17 mouse cellular contexts compared by ENCODE assay signal in genomic region chr11:93658719-93659118, GRCm38 (mm10).
"Had no signal": no experiment of that assay in that cellular context is flagged by ENCODE, and none has a peak within 500 bp of the region (broad histone marks: within the 10 kb centered on the region; RNA-seq: fewer than 3 reads in every experiment).

No protein-coding gene starts in this region.

- H3K9ac ChIP-seq: lung, embryonic 14.5 days; midbrain, embryonic 12.5 days; midbrain, embryonic 15.5 days; neural tube, embryonic 13.5 days; neural tube, embryonic 15.5 days had no signal

- H3K9me3 ChIP-seq: midbrain, embryonic 10.5 days; midbrain, embryonic 12.5 days; midbrain, embryonic 15.5 days; neural tube, embryonic 13.5 days; neural tube, embryonic 15.5 days had no signal

- ATAC-seq: midbrain, embryonic 15.5 days had no signal

- H3K4me3 ChIP-seq: midbrain, embryonic 10.5 days; midbrain, embryonic 12.5 days; midbrain, embryonic 15.5 days; myocyte; neural tube, embryonic 13.5 days; neural tube, embryonic 15.5 days had no signal

- H3K4me1 ChIP-seq: midbrain, embryonic 12.5 days; midbrain, embryonic 15.5 days had no signal

- H3K27ac ChIP-seq: midbrain, embryonic 10.5 days; midbrain, embryonic 12.5 days; midbrain, embryonic 15.5 days; neural tube, embryonic 13.5 days; neural tube, embryonic 15.5 days had no signal

- H3K27me3 ChIP-seq: midbrain, embryonic 12.5 days; midbrain, embryonic 15.5 days; neural tube, embryonic 13.5 days; neural tube, embryonic 15.5 days had no signal

- H3K4me2 ChIP-seq: lung, embryonic 14.5 days; midbrain, embryonic 12.5 days; midbrain, embryonic 15.5 days; neural tube, embryonic 13.5 days; neural tube, embryonic 15.5 days had no signal

- H3K36me3 ChIP-seq: midbrain, embryonic 10.5 days; midbrain, embryonic 12.5 days; midbrain, embryonic 15.5 days; neural tube, embryonic 13.5 days; neural tube, embryonic 15.5 days had no signal

- DNase-seq: lung, adult 18-20 months; lung, embryonic 14.5 days; lung, postnatal 10 days; lung, postnatal 4 days; right cerebral cortex, adult 18-20 months; right cerebral cortex, postnatal 25 days; right cerebral cortex, postnatal 4 days; spleen, adult 18-20 months; thymus, adult 18-20 months; thymus, postnatal 14 days; thymus, postnatal 36 days had no signal
